Mouse (Mus musculus) left cerebral cortex, postnatal 10 days (tissue): ENCODE data around the gene Fam178b. TPM values are rescaled to one million over a fixed set of nuclear protein-coding genes. Genes with fewer than 3 reads are reported as not detected.
A peak's percentile ranks its signal among the peaks of the same experiment; 100 is the strongest.
"Not testable (repeated sequence)": the region's sequence is repeated elsewhere in the genome, so short reads cannot be mapped to it uniquely, and the experiment has no call there.

ENCODE experiments used
- DNase-seq, 2 experiments: peaks; one replicate each; pipeline ENCODE4 v3.0.0; 2021 to 2022; ENCODE audit warnings: low spot score in 2 of 2, mixed read lengths in 1 of 2; ENCODE audit errors: extremely low spot score in 1 of 2
- intact Hi-C: fragments of 180-260 bp; cut with DNase I; formaldehyde crosslinking; loops from one replicate; pipeline ENCODE4 v1.15.1; 2025
- total RNA-seq, 2 experiments: library from RNA; stranded (reverse); gene quantifications; 2 replicates each; pipeline ENCODE4 v1.2.3; 2021

Fam178b gene
- total RNA-seq, 2 experiments from 2014 or later = 0.69 TPM; not detected in 1

DNA sequence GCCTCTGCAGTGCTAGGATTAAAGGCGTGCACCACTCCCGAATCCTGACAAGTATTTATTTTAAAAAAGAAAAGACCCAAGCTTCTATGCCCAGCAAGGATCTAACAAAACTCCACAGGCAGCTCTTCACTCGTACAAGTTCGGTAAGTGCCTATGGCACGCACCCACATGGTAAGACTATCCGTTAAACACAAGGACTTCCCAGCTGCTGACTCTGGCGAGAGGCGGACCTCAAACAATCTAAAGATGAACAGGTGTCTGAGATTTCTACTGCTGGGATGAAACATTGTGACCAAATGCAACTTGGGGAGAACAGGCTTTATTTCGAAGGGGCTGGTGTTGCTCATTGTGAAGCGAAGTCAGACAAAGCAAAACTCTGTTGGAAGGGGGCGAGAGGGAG is 142.9 kb downstream of the Fam178b start:
- no peak for DNase-seq
- intact Hi-C loops = no loop called here

DNA sequence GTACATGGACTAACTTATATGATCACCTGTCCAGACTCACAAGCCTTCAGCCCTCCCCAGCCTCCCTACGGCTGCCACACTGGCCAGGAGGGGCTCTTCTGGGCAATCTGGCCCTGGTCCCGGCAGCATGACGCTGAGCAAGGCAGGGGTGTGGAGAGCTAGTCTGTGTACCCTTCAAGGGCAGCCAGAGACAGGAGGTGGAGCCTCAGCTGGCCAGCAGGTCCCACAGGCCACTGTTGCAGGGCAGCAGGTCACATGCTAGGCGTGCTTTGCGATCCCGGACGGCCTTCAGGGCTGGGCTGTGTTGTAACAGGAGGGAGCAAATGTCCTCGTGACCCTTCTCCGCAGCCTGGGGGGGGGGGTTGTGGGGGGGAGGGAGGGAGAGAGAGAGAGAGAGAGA is 143.8 kb downstream of the Fam178b start, which contains the start of gene Gm42417:
Gm42417 (minus strand) TSS at position 244 of the 400 bp plus-strand sequence.
- intact Hi-C loops = no loop called here
- peak in 1 of 2 experiments; percentile 54 for DNase-seq

DNA sequence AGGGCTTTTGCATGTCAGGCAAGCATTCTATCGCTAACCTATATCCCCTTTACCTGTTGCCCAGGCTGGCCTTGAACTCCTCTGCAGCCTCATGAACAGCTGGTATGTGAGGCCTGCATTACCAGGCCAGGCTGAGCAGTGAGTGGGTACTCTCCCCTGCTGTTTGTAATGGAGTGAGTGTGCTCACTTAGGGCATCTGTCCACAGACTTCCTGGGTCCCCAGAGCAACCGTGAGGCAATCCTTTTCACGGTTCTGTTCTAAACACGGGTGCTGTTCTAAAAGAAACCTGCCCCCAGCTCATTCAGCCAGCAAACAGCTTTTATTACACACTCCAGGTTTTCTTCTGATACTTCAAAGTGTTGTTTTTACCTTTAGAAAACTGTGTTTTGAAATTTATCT is 144.3 kb downstream of the Fam178b start:
- intact Hi-C loops = no loop called here
- no peak for DNase-seq

DNA sequence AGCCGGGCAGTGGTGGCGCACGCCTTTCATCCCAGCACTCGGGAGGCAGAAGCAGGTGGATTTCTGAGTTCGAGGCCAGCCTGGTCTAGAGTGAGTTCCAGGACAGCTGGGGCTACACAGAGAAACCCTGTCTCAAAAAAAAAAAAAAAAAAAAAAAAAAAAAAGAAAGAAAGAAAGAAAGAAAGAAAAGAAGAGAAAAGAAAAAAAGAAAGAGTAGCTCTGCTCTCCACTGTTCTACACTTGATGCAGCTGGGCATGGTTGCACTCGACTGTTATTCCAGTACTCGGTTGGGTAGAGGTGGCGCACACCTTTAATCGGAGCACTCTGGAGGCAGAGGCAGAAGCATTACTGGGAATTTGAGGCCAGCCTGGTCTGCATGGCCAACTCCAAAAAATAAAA is 146.2 kb downstream of the Fam178b start, which contains the start of gene Ankrd23:
Ankrd23 (minus strand) TSS at position 101 of the 400 bp plus-strand sequence.
- intact Hi-C loops, DNase-seq: not testable (repeated sequence)

DNA sequence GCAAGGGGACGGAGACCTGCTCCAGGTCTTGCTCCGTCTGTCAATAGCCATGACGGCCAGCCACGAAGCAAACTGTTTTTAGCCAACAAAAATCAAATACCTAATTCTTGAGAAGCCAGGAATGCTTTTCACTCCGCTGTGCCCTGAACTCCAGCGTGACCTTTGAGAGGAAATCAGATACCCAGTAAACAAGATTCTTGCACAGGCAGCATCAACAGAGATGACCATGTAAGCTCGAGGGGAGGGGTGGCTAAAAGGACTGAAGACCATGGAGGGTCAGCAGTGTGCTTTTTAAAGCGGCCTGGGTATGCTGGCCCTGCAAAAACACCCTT is 146.6 kb downstream of the Fam178b start:
- DNase-seq = no peak
- intact Hi-C loops = no loop called here

DNA sequence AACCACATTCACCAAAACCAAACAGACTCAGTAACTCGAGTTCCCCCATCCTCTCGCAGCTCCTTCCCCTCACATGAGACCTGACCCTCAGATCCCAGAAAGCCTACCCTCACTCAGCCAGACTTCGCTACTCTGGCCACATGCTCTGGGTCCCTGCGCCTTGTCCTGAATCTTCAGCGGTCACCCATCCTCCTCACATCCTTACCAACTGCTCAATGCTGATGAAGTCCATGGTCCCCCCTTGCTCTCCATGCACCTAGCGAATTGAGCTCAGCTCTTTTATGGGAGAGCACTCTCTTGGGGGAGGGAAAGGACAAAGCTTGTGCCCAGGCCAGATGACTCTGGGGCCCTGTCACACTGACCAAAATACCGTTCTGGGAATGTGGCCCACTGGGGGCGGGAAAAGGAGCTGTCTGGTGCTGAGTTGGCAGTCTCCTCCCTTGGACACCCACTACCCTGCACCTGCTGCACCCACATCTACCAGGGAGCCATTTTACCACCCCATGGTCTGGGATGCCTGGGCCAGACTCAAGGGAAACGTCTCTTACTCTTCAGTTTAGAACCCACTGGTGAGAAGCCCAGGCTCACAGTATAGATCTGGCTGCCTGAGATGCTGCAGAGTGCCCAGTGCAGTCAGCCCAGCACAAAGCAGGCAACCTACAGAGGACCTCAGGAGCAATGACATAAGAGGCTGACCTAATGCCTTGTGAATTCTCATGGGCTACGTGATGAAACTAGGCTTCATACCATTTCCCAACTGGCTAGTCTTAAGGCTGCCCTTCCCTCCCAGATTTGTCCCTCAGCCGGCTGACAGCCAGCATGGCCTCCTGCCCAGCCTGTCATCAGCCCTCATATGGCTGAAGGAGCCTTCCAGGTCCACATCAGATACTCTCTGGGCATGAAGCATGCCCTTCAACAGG is 147.2 kb downstream of the Fam178b start:
- intact Hi-C loops = no loop called here
- DNase-seq = peak in 1 of 2 experiments; percentile 34

DNA sequence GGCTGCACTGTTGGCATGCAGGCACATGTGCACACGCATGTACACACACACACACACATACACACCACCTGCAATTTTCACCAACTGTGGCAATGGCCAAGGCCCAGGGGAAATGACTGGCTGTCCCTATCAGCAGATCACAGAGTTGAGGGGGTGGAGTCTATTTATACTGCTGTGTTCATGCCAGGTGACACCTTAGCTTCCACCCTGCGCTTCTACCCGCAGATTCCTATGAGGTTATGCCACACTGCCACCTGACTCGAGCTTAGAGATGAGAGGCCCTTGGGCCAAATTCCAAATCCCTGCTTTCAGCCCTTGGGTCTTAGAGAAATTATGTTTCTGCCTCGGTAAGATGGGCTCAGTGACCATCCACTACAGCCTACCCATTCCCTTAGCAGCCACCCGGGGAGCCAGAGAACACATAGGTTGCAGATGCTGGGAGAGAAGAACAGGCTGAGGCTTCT is 148.4 kb downstream of the Fam178b start:
- intact Hi-C loops = no loop called here
- DNase-seq = peak in 1 of 2 experiments; percentile 34

DNA sequence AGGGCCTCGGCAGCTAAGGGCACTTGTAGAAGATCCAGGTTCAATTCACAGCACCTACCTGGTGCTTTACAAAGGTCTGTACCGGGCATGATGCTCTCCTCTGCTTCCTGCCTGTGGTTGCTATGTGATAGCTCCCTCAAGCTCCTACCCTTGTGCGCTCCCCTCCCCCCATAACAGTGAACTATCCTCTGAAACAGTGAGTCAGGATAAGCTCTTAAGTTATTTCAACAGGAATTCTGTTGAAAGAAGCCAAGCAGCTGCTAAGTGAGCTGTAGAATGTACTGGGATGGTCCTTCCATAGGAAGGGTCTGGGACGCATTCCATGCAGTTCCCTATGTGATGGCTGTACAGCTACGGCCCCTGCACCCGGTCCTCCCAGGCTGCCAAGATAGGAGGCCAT is 149.4 kb downstream of the Fam178b start:
- intact Hi-C loops = no loop called here
- no peak for DNase-seq

DNA sequence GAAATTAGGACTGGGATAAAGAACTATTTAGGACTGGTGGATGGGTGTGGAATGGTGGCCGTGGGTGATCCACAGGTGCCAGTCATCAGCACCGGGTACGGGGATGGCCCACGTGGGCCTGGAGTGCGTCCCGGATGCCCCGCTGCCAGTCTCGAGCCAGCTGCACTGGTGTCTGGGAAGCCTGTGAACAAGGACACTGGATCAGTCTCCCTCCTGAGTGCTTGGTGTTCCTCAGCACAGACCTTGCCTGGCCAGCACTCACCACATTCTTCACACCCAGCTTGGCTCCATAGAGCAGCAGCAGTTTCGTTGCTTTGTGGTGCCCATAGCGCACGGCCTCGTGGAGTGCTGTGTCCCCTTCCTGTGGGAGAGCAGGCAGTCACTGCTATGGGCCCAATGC is 151.5 kb downstream of the Fam178b start:
- intact Hi-C loops = no loop called here
- no peak for DNase-seq

DNA sequence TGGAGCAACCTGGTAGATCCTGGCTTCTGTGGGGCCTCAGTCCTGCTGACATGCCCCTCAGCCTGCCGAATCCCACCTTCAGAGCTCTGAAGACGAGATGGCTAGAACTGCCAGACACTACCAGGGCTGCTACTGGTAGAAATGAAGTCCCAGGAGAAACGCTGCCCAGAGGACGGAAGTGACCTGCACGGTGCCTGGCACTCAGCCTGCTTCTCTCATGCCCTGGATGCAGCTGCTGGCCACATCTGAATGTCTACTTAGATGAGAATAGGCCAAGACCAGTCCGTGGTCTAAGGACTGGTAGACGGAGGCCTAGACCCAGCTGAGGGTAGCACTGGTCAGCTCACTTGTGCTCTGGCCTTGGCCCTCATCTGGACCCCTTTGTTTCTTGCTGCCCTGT is 152.0 kb downstream of the Fam178b start:
- intact Hi-C loops = no loop called here
- no peak for DNase-seq

DNA sequence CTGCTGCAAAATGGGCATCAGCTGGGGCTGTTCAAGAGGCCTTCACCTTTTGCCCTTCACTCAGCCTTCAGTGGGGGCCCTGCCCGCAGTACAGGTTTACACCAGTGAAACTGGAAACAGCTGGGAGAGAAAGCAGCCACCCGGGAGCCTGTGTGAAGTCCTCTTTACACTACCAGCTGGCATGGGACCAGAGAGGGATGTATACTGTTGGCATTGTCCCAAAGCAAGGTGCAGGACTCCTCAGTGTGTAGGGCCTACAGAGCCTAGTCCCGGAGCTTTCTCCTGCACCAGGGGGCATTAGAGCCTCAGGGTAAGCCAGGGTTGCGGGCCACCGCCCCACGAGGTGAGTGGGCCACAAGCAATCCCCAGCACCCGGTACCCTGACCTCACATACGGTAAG is 152.5 kb downstream of the Fam178b start:
- intact Hi-C loops = no loop called here
- DNase-seq = no peak

DNA sequence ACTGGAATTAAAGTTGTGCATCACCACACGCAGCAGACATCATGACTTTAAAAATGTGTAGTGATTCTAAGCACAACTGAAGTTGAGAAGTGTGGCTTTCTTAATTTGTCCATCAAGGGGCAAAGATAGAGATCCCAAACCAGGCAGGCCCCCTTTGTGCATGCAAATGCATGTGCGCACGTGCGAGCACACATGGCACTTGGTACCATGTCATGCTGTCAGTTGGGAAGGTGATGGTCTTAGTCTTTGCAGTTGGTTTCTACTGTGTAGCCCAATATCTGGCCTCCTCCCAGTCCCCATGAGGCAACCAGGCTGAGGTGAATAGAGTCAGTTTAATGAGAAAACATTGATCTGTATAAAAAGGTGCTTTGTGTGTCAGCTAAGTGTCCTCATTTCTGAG is 153.1 kb downstream of the Fam178b start:
- no peak for DNase-seq
- intact Hi-C loops = no loop called here

DNA sequence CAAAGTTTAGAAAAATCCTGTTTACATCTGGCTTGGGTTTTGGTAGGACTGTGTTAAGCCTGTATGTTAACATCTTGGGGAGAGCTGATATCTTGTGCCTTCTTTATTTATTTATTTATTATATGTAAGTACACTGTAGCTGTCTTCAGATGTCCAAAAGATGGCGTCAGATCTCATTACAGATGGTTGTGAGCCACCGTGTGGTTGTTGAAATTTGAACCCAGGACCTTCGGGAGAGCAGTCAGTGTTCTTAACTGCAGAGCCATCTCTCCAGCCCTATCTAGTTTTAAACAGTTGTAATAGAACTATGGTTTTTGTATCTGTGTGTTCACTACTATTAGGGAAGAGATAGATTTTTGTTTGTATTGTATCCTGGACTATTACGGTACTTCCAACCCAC is 153.7 kb downstream of the Fam178b start:
- DNase-seq = no peak
- intact Hi-C loops = no loop called here

DNA sequence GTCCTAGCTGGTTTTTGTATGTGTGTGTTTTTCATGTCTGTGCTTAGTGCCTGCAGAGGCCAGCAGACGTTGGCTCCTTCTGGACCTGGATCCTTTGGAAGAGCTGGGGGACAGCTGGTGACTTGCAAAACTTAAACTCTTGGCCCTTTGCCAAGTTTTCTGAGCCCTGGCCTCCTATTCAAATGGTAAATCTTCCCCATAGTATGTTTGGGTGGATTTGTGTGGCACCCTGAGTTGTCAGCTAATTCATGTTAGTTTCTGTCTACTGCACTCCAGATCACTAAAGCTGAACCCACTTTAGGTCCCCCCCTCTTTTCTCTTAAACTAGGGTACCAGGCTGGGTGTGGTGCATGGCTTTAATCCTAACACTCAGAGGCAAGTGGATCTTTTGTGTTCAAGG is 154.6 kb downstream of the Fam178b start:
- intact Hi-C loops = no loop called here
- no peak for DNase-seq

DNA sequence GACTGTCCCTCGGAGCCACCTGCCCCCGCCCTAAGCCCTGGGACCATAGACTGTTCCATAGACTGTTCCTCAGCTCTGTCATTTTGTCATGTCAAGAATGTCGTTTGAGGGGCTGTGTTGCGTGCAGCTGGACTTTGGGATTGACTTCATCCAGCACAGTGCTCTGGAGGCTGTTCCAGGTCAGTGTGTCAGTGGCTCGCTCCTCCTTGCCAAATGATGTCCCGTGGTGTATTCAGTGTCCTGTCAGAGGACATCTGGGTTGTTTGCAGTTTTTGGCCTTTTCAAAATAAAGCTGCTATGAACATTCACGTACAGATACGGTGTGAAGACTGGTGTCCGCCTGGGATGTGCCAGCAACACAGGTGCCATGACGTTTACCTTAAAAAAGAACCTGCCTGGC is 156.1 kb downstream of the Fam178b start:
- no peak for DNase-seq

DNA sequence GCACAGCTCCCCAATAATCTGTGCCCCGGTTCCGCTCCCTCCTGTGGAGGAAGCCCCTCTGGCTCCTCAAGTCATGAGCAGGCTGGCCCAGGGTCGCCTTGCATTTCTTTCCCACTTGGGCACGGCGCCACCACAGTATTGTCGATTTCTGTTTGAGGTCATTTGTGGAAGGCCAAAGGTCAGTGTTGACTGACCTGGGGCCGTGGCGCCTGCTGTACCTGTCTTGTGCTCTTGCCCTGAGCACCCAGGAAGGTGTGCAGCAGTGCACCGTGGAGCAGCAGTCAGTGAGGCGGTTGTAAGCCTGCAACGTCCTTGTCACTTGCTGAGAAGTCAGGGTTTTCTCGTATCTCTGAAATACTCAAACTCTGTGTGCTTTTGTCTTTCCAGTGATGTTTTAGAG is 157.2 kb downstream of the Fam178b start:
- intact Hi-C loops = no loop called here
- no peak for DNase-seq

More for the DNA sequence above, 156.1 kb downstream of the Fam178b start:
- intact Hi-C loops = no loop called here

DNA sequence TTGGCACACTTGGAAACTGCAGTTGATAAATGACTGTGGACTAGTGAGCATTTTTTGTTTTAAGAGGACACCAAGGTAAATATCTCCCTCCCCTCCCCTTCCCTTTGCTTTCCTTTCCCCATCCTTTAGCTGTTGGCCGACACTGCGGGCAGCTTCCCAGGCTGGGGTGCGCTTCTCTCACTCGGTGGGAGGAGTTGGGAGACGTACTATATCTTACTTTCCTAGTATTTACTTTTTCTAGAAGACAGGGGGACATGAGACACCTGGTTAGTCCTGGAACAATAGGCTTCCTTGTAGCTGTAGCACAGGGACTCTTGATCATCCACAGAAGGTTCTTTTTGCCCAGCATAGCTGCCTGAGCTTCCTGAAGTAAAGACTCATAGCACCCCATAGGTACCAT is 158.9 kb downstream of the Fam178b start:
- intact Hi-C loops = no loop called here
- no peak for DNase-seq

DNA sequence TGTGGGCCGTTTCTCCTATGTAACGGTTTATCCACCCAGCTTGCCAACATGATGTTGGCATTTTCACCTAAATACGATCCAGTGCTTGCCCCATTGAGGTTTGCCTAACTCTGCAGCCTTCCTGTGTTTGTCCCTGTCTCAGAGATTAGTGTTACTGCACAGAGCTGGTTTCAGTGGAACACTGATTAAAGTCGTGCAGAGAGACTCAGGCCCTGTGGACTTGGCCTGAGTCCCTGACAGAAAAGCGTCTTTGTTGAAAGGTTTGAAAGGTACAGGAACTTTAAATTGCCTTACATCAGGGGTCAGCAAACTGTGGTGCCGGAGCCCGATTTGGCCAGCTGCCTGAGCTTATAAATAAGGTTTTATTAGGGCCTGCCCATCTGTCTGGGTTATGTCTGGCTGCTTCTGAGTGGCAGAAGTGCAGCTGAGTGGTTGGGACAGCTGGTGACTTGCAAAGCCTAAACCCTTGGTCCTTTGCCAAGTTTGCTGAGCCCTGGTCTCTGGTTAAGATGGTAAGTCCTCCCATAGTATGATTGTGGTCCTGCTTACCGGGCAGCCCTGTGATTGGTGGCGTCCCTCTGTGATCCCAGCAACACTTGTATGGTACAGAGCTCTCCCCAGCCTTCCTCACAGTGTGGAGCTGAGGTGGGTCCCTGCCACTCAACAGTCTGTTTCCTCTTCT is 159.5 kb downstream of the Fam178b start:
- no peak for DNase-seq
- intact Hi-C loops = no loop called here

DNA sequence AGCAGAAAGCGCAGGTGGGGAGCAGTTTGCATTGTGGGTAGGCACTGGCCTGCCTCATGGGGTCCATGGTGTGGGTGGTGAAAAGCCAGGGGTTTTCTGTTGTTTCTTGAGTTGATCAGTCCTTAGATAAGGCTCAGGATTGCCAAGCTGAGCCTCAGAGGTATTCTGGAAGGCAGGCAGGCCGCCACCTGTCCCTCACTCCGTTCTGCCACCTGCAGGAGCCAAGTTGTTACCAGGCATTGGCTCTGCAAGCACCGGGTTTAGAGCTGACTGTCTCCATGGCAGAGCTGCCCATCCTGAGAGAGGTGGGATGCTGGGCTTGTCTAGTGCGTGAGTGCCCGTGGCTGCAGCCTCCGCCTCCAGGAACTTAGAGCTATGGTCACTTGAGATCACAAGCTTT is 160.8 kb downstream of the Fam178b start:
- intact Hi-C loops = no loop called here
- no peak for DNase-seq

DNA sequence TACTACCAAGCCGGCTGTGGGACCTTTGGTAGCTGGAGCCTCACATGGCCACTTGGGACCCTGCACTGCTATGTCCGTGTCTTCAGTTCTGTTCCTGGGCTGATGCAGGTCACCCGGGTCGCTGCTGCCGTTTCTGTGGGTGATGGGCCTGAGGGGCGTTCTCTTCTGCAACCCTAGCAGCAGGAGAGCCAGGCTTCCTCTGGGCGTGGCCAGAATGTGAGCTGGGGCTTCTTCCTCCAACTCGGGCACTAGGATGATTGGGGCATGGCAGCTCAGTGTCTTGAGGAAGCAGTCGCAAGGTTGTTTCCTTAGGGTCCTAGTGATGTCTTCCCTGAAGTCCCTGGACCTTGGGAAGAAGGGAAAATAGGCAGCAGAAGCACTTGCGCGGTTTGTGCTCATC is 163.4 kb downstream of the Fam178b start:
- DNase-seq = no peak
- intact Hi-C loops = no loop called here
